Mouse (Mus musculus) ES-Bruce4 (cell line): Measurements from ENCODE around the gene Kif17.
A peak's percentile ranks its signal among the peaks of the same experiment; 100 is the strongest.

ENCODE experiments used
- CTCF ChIP-seq: IDR thresholded peaks from one replicate; pipeline ENCODE4 v1.8.1; 2011; ENCODE audit warnings: low read depth, low read length
- POLR2A ChIP-seq: IDR thresholded peaks from one replicate; pipeline ENCODE4 v1.8.1; 2011; ENCODE audit warnings: low read length; ENCODE audit not compliant: insufficient read depth

DNA sequence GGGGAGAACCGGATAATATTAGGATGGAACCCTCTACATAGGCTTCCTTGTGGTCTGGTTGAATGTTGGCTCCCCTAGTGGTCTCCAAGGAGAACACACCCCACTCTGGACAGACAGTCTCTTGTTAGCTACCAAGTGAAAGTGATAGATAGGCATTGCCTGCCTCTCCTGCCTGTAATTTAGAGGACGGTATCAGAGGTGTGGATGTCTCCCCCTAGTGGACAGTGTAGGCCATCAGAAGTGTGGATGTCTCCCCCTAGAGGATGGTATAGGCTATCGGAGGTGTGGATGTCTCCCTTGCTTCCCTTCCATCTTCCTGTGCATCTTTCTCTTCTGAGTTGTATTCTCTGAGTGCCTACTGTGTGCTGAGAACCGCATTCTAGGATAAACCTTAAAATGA is 32.6 kb downstream of the Kif17 start:
- TF ChIP-seq CTCF (peak; percentile 100), POLR2A (no peak)
